Mouse (Mus musculus) macrophage (primary cell): ENCODE results near the gene Gabbr2. TPM values are rescaled to one million over a fixed set of nuclear protein-coding genes. Genes with fewer than 3 reads are reported as not detected.

ENCODE experiments used
- H3K27ac ChIP-seq: fragments of 350-480 bp; formaldehyde crosslinking; 2 replicates; pipeline ENCODE4 v1.9.0; 2021
- H3K36me3 ChIP-seq: fragments of 350-480 bp; formaldehyde crosslinking; 2 replicates; pipeline ENCODE4 v1.9.0; 2021; ENCODE audit errors: inconsistent target
- H3K4me3 ChIP-seq: fragments of 350-480 bp; formaldehyde crosslinking; 2 replicates; pipeline ENCODE4 v1.9.0; 2021; ENCODE audit errors: inconsistent target
- H3K79me2 ChIP-seq: fragments of 350-480 bp; formaldehyde crosslinking; 2 replicates; pipeline ENCODE4 v1.9.0; 2021; ENCODE audit errors: inconsistent target
- WGBS: methylation state at CpG from one replicate; pipeline ENCODE4 v1.1.7; 2026; ENCODE audit warnings: inconsistent platforms; ENCODE audit not compliant: missing documents; 5-methylcytosine and 5-hydroxymethylcytosine counted together
- polyA plus RNA-seq: library from polyadenylated mRNA; stranded (reverse); fragments of 250-400 nt; gene quantifications from 3 replicates; pipeline ENCODE4 v1.2.4, GENCODE M21; 2018; ENCODE audit warnings: inconsistent platforms

Gene Gabbr2
- polyA plus RNA-seq, 1 experiment from 2014 or later: 0.10 TPM

DNA sequence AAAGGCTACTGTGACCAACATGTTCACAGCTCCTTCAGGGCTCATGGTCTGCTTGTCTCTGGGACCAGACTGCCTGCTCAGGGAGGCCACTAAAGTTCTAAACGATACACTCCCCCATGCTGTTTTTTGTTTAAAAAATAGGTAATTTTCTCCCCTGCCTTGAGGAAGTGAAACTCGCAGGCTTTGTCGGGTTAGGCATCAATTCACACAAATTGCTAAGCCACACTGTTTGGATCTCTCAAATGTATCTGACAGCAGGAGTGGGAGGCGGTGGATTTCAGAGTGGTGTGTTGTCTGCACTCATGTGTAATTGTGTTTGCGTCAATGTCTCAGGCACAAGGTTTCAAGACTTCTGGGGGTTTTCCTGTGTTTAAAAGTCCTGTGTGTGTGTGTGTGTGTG lies 215.7 kb downstream of the Gabbr2 start:
- Histone ChIP-seq H3K79me2 (no peaks in the 10 kb centered on the region), H3K4me3 (no peak overlapping the region), H3K36me3 (no peaks in the 10 kb centered on the region), H3K27ac (no peak overlapping the region)
- WGBS: 19% methylated on average over 5 of the region's 5 CpGs

DNA sequence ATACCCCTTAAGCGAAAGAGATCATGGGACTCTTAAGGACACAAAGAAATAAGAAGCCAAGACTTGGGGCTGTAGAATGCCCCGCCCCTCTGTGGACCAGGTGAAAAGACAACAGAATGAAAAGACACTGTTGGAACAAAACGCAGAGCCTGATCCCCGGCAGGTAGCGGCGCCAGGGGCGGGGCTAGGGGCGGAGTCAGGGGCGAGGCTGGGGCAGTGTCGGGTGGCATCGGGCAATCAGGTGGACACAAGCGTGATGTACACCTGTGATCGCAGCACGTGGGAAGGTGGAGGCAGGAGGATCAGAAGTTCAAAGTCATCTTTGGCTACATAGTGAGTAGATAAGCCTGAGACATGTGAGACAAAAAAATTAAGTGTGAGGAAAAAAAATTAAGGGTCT lies 217.0 kb downstream of the Gabbr2 start:
- Histone ChIP-seq H3K4me3 (no peak overlapping the region), H3K79me2 (no peaks in the 10 kb centered on the region), H3K36me3 (no peaks in the 10 kb centered on the region), H3K27ac (no peak overlapping the region)
- WGBS: 78% methylated on average over 14 of the region's 14 CpGs

DNA sequence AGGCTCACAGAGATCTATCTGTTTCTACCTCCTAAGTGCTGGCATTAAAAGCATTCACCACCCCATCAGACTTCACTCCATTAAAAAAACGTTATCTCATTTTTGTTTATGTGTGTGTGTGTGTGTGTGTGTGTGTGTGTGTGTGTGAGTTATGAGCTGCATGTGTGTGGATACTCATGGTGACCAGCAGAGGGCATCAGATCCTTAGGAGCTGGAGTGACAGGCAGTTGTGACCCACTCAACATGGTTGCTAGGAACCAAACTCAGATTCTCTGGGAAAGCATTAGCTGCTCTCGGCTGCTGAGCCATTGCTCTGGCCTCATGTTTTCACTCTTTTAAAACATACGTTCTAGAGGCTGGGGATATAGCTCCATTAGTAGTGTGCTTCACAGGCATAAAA lies 218.4 kb downstream of the Gabbr2 start:
- WGBS: 100% methylated on average over 2 of the region's 3 CpGs

DNA sequence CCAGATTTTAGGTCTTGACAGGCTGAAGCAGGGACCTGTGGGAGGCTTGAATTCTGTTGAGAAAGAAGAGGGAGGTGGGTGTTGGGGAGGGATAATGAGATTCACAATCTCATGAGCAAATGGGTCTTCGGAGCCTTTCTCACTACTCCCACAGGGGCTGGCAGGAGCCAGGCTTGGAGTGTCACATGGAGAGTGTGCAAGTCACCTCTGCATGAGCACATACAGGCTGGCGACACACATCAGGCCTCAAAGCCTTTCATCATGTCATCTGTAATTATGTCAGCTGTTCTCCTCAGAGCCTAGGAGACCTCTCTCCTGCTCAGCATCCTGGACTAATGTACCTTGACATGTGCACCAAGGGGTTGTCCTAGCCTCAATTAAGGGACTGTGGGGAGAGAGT lies 219.1 kb downstream of the Gabbr2 start:
- WGBS: 95% methylated on average over 2 of the region's 2 CpGs
- no peaks in the 10 kb centered on the region for H3K79me2 ChIP-seq
- no peak overlapping the region for H3K27ac ChIP-seq
- H3K36me3 ChIP-seq: no peaks in the 10 kb centered on the region
- H3K4me3 ChIP-seq: no peak overlapping the region

More for the DNA sequence above, 218.4 kb downstream of the Gabbr2 start:
- Histone ChIP-seq H3K27ac (no peak overlapping the region), H3K79me2 (no peaks in the 10 kb centered on the region), H3K4me3 (no peak overlapping the region), H3K36me3 (no peaks in the 10 kb centered on the region)

DNA sequence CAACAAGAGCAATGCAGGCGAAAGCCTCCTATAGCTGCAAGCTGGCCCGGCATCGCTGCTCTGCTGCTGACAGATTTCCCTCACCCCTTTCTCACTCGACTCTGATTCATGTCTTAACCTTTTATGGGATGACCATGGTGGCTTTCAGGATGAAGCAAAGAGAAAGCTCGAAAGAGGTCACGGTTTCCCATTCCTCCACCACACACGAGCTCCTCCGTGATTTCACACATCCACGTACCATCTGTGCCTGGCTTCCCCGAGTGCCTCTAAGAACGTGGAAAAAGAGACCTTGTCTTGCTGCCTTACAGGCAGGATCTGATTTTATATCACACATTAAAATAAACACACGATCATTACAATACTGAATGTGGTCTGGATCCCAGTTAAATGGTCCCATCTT lies 220.6 kb downstream of the Gabbr2 start:
- H3K27ac ChIP-seq: no peak overlapping the region
- no peaks in the 10 kb centered on the region for H3K79me2 ChIP-seq
- H3K4me3 ChIP-seq: no peak overlapping the region
- 97% methylated on average over 12 of the region's 12 CpGs for WGBS
- H3K36me3 ChIP-seq: no peaks in the 10 kb centered on the region

DNA sequence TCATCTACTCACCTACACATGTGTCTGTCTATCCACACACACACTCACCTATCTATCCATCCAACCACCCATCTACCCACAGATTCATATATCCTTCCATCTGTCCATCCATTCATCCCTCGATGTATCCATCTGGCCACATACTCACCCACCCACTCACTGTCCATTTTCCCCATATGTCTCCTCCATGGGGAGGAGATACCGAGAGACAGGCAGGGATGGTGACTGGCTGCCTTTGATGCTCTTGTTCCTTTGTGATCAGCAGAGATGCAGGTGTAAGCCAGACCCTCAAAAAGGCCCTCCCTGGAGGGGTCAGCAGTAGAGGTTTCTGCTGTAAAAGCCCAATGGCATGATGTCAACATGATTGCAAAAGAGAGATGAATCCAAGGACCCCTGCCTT lies 221.0 kb downstream of the Gabbr2 start:
- H3K79me2 ChIP-seq: no peaks in the 10 kb centered on the region
- WGBS: 96% methylated on average over 2 of the region's 2 CpGs
- no peak overlapping the region for H3K4me3 ChIP-seq
- no peak overlapping the region for H3K27ac ChIP-seq
- H3K36me3 ChIP-seq: no peaks in the 10 kb centered on the region

DNA sequence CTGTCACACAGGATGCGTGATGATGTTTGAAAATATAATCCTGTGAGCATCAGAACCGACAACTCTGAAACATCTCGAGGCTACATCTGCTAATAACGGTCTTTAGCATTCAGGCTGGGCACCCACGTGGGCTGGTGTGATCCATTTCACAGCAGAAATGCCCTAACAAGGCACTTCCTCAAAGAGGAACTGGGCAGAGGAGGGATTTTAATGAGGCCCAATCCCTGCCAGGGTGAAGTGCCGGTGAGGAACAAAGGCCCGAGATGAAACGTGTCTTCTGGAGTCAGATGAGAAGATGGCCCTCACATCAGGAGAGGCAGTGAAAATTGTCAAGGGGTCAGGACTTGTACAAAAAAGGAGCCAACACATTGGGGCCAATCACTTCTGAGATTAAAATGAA lies 221.6 kb downstream of the Gabbr2 start:
- Histone ChIP-seq H3K36me3 (no peaks in the 10 kb centered on the region), H3K4me3 (no peak overlapping the region), H3K79me2 (no peaks in the 10 kb centered on the region), H3K27ac (no peak overlapping the region)
- WGBS: 28% methylated on average over 8 of the region's 8 CpGs

DNA sequence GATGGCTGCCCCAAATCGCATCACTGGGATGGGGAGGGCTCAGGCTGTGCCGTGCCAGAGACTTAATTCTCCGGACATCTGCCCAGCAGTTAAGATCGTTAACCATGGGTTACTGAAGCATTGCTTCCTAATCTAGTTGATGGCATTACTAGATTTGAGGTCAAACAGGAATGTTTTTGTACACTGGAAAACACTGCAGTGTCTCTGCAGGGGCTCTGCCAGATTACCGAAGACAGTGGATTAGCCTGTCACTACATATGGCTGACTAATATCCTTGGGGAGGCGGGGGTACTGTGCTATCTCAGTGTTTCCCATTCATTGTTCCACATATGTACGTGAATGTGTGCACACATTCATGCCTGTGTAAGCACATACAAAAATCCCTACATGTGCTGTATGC lies 225.3 kb downstream of the Gabbr2 start:
- Histone ChIP-seq H3K36me3 (no peaks in the 10 kb centered on the region), H3K27ac (no peak overlapping the region), H3K79me2 (no peaks in the 10 kb centered on the region), H3K4me3 (no peak overlapping the region)
- 94% methylated on average over 7 of the region's 7 CpGs for WGBS

DNA sequence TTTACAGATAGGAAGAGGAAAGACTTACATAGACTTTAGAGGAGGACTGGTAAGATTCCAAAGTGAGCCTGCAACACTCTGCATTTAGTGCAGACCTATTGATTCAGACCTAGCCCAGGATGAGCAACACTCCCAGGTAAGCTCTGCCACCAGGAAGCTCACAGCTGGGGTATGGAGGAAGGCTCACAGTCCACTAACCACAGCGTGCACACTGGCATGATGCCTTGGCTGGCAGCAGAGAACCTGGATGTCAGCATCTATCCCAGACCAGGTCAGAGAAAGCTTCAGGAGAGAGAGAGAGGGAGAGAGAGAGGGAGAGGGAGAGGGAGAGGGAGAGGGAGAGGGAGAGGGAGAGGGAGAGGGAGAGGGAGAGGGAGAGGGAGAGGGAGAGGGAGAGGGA lies 231.8 kb downstream of the Gabbr2 start:
- H3K27ac ChIP-seq: peak overlapping the region; percentile 13; the same call in 1 of the 2 replicates
- H3K4me3 ChIP-seq: no peak overlapping the region
- H3K79me2 ChIP-seq: no peaks in the 10 kb centered on the region
- H3K36me3 ChIP-seq: no peaks in the 10 kb centered on the region
- 82% methylated on average over 1 of the region's 1 CpGs for WGBS

DNA sequence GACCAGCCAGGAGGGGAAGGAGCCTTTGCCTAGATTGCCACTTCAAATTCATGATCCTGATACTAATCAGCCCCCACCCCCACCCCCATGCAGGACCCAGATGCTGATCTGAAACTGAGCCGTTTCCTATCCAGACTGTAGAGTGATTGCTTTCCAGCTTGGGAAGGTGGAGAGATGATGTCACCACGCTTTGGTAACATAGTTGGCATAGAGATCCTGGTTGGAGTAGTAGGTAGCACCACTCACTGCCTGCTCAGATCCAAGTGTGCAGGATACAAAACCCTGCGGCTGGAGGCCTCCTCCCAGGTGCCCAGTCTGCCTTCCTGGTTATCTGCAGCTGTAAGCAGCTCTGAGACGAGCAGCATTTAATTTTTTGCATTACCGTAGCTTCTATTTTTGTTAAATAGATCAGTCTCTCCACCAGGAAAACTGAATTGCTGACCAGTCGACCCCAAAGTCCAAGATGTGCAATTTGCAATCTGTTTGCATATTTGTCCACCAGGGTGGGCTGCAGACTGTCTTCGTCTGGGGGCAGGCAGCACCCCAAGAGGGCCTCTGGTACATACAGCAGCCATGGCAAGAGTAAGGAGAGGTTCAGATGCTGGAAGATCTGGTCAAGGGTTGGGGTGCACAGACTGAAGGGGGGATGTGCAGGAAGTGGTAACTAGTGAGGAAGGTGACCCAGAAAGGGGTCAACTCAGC lies 233.2 kb downstream of the Gabbr2 start:
- H3K36me3 ChIP-seq: no peaks in the 10 kb centered on the region
- H3K4me3 ChIP-seq: no peak overlapping the region
- H3K79me2 ChIP-seq: no peaks in the 10 kb centered on the region
- WGBS: 80% methylated on average over 7 of the region's 7 CpGs
- no peak overlapping the region for H3K27ac ChIP-seq

DNA sequence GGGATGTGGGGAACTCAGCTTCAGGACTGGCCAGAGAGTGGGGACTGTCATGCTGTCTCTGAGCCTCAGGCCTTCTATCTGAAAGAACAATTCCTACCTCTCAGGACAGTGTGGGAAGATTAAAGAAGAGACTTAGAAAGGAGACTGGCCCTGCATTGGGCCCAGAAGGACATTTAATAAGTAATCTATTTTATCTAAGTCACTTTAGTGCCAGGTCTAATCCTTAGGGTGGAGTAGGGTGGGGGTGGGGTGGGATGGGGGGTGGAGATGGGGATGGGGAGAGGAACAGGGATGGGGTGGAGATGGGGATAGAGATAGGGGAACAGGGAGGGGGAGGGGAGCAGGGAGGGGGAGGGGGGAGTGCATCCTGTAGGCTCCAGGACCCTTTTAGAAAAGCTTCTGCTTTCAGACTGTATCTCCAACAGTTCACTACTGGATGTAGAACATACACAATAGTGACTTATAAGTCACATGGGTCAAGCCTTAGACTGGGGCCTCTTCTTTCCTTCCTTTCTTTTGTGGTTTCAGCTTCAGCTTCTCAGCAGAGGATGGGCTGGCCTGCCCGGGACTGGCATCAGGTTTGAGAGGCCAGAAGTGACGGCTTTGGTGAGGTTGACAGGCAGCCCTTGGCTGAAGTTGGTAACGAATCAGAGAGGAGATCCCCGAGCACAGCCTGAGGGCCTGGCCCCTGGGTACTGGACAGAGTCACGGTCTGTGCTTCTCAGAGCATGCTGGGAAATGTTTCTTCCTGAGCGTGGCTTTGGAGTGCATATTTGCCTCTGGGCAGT lies 237.1 kb downstream of the Gabbr2 start:
- no peaks in the 10 kb centered on the region for H3K79me2 ChIP-seq
- H3K27ac ChIP-seq: peak overlapping the region; percentile 94
- H3K4me3 ChIP-seq: no peak overlapping the region
- H3K36me3 ChIP-seq: no peaks in the 10 kb centered on the region
- 2% methylated on average over 6 of the region's 6 CpGs for WGBS

DNA sequence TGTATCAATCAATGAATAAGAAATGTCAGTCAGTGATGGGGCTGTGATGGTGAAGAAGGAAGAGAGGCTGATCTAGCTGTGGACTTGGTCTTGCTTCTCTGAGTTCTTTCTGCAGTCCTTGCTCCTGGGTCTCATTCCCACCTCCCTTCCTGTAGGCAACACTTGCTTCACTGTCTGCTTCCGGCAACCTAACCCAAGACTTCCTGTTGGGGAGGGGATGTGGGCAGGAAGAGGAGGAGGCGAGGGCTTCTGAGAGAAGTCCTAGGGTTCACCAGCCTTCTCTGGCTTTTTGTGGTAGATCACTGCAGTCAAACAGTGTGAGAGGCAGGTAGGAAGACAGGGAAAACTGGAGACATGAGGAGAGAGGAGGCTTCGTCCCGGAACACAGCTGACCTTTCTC lies 239.4 kb downstream of the Gabbr2 start:
- Histone ChIP-seq H3K79me2 (no peaks in the 10 kb centered on the region), H3K27ac (peak overlapping the region; percentile 57), H3K4me3 (peak overlapping the region; percentile 17), H3K36me3 (no peaks in the 10 kb centered on the region)
- 42% methylated on average over 4 of the region's 4 CpGs for WGBS

DNA sequence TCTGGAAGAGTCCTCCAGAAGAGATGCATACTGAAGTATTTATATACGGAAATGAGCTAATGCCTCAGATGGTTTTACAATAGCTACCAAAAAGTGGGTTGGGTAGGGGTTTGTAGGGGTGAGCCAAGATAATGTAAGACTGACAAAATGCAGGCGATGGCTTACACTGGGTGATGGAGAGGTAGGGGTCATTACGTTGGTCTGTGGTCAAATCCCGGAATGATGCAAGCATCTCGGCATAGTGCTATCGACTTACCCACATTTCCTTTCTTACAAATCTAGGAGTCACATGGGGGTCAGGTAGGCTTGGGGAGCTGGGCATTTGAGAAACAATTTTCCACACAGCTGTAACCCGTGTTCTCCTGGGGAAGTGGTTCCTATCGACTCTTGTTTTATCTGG lies 242.7 kb downstream of the Gabbr2 start:
- WGBS: 47% methylated on average over 8 of the region's 8 CpGs
- H3K79me2 ChIP-seq: no peaks in the 10 kb centered on the region
- no peak overlapping the region for H3K27ac ChIP-seq
- H3K36me3 ChIP-seq: no peaks in the 10 kb centered on the region
- no peak overlapping the region for H3K4me3 ChIP-seq

DNA sequence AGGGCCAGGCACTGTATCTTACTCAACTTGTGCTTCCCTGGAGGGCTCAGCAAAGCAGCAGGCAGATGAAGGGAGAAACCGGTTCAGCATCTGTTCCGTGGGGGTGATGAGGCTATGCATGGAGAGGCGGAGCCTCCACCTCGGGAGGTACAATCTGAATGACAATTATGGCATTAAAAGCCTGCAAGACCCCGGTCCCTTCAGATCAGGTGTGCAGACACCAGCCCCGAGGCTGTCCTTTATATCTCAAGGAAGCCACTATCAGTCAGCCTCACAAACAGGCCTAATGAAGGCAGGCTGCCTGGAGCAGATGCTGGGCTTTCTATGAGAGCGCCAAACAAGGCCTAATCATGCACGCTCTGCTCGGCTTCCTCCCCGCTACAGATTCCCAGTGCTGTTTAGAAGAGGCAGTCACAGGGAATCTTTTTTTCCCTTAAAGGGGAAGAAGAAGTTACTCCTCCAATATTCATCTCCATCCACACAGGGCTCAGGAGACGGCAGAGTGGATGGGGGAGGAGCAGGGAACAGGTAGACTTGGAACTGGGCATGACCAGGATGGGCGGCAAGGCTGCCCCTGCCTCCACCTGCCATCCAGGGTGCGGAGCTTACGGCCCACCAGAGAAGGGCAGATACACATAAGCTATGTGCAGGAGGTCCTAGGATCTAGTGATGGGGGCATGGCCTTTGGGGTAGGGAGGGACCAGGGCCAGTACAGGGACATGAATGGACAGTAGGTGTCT lies 244.5 kb downstream of the Gabbr2 start:
- Histone ChIP-seq H3K4me3 (no peak overlapping the region), H3K79me2 (no peaks in the 10 kb centered on the region), H3K36me3 (no peaks in the 10 kb centered on the region), H3K27ac (no peak overlapping the region)
- WGBS: 93% methylated on average over 14 of the region's 14 CpGs

DNA sequence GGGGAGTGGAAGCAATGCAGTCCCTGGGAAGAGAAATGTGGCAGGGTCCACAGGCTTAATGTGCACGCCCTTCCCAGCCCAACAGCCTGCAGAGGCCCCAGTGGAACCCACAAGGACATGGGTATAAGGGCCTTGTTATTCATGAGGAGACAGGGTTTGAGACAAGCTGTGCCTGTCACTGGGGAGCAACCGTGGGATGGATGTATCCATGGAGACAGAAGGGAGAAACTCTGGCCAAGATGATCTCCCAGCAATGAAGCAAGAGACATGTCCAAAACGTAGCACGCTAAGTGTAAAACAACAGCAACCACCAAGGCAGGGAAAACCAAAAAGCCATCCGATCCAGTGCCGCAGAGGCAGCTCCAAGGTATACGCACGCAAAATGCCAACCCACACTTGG lies 246.1 kb downstream of the Gabbr2 start:
- Histone ChIP-seq H3K27ac (no peak overlapping the region), H3K36me3 (no peaks in the 10 kb centered on the region), H3K79me2 (no peaks in the 10 kb centered on the region), H3K4me3 (no peak overlapping the region)
- 95% methylated on average over 8 of the region's 8 CpGs for WGBS
